Mouse (Mus musculus) stomach, postnatal 0 days (tissue): ENCODE data around the gene Styk1. TPM values are rescaled to one million over a fixed set of nuclear protein-coding genes. Genes with fewer than 3 reads are reported as not detected.

Source experiments
- ATAC-seq: fragments of 200-750 bp; cut with Nextera tagmentation; 2 replicates; pipeline ENCODE4 v1.8.0; 2017; ENCODE audit not compliant: low FRiP score, low TSS enrichment
- DNase-seq: peaks from one replicate; pipeline ENCODE4 v3.0.0-alpha.2; 2016; ENCODE audit warnings: low spot score
- H3K27ac ChIP-seq: fragments of 300-500 bp; sonication (generic); replicated peaks from 2 replicates; pipeline ENCODE4 v1.5.1; 2014; ENCODE audit warnings: mild to moderate bottlenecking, control low read depth
- H3K27me3 ChIP-seq: fragments of 300-500 bp; sonication (generic); 2 replicates; pipeline ENCODE4 v1.6.1; 2014; ENCODE audit warnings: low read length; ENCODE audit not compliant: control insufficient read depth, insufficient read depth
- H3K36me3 ChIP-seq: fragments of 300-500 bp; sonication (generic); 2 replicates; pipeline ENCODE4 v1.6.1; 2014; ENCODE audit warnings: low read length, mixed read lengths; ENCODE audit not compliant: control insufficient read depth, insufficient read depth
- H3K4me1 ChIP-seq: fragments of 300-500 bp; sonication (generic); replicated peaks from 2 replicates; pipeline ENCODE4 v1.6.1; 2014; ENCODE audit warnings: antibody characterized with exemption; ENCODE audit not compliant: control insufficient read depth, insufficient read depth
- H3K4me2 ChIP-seq: fragments of 300-500 bp; sonication (generic); replicated peaks from 2 replicates; pipeline ENCODE4 v1.6.1; 2014; ENCODE audit warnings: low read depth, mild to moderate bottlenecking, control low read depth, moderate library complexity
- H3K4me3 ChIP-seq: fragments of 300-500 bp; sonication (generic); 2 replicates; pipeline ENCODE4 v1.5.1; 2014; ENCODE audit warnings: low read depth, low read length, control low read depth
- H3K9ac ChIP-seq: fragments of 300-500 bp; sonication (generic); 2 replicates; pipeline ENCODE4 v1.6.1; 2014; ENCODE audit warnings: mild to moderate bottlenecking, low read length, control low read depth, mixed read lengths
- H3K9me3 ChIP-seq: fragments of 300-500 bp; sonication (generic); 2 replicates; pipeline ENCODE4 v1.6.1; 2016; ENCODE audit warnings: low read length; ENCODE audit not compliant: control insufficient read depth
- CTCF ChIP-seq: IDR thresholded peaks from 2 replicates; pipeline ENCODE4 v1.5.1; 2016; ENCODE audit warnings: antibody characterized with exemption, low read depth, mild to moderate bottlenecking, moderate library complexity
- EP300 ChIP-seq: optimal IDR thresholded peaks from 2 replicates; pipeline ENCODE3; 2016; ENCODE audit warnings: antibody characterized with exemption
- WGBS: fragments of 180-500 bp; shearing (Covaris S2); extraction: QIAGEN DNeasy Blood & Tissue Kit; methylation state at CpG from one replicate; pipeline ENCODE4 v1.1.7; 2014; 5-methylcytosine and 5-hydroxymethylcytosine counted together
- polyA plus RNA-seq: library from polyadenylated mRNA; unstranded; fragments of >200 nt; fragmentation: Nextera tagmentation; extraction: Ambion mirVana; gene quantifications from 2 replicates; pipeline ENCODE4 v1.2.1, GENCODE M21; 2015

Styk1 gene
- polyA plus RNA-seq, 1 experiment from 2014 or later = 16.4 TPM

- Histone ChIP-seq H3K9me3 (no peaks in the 10 kb centered on the region), H3K27me3 (no peaks in the 10 kb centered on the region), H3K4me2 (no peak overlapping the region), H3K4me3 (no peak overlapping the region), H3K27ac (no peak overlapping the region), H3K4me1 (no peaks in the 10 kb centered on the region), H3K36me3 (no peaks in the 10 kb centered on the region), H3K9ac (no peak overlapping the region)
- WGBS = 47% methylated on average over 1 of the region's 1 CpGs
- TF ChIP-seq CTCF (no peak), EP300 (no peak)
- ATAC-seq = no peak
- DNase-seq = no peak
Observed at GRCm38 (mm10) chr6:131270312-131270711, 83.1 kb downstream of the Styk1 start.

- no peak overlapping the region for H3K9ac ChIP-seq
- no peaks in the 10 kb centered on the region for H3K4me1 ChIP-seq
- no peak for DNase-seq
- no peaks in the 10 kb centered on the region for H3K27me3 ChIP-seq
- H3K4me3 ChIP-seq = no peak overlapping the region
- WGBS = 96% methylated on average over 2 of the region's 2 CpGs
- no peak overlapping the region for H3K27ac ChIP-seq
- no peaks in the 10 kb centered on the region for H3K9me3 ChIP-seq
- TF ChIP-seq CTCF = no peak
- TF ChIP-seq EP300 = no peak
- no peak for ATAC-seq
- no peak overlapping the region for H3K4me2 ChIP-seq
- no peaks in the 10 kb centered on the region for H3K36me3 ChIP-seq
Observed at GRCm38 (mm10) chr6:131269599-131269998, 83.8 kb downstream of the Styk1 start.

GRCm38 (mm10) chr6:131264175-131264574 is 89.2 kb downstream of the Styk1 start:
- Histone ChIP-seq H3K27ac (no peak overlapping the region), H3K4me1 (no peaks in the 10 kb centered on the region), H3K4me2 (no peak overlapping the region), H3K9ac (no peak overlapping the region), H3K4me3 (no peak overlapping the region), H3K9me3 (no peaks in the 10 kb centered on the region), H3K27me3 (no peaks in the 10 kb centered on the region), H3K36me3 (no peaks in the 10 kb centered on the region)
- ATAC-seq (no peak), DNase-seq (no peak)
- TF ChIP-seq EP300 (no peak), CTCF (no peak)
- 83% methylated on average over 5 of the region's 5 CpGs for WGBS

- Histone ChIP-seq H3K9me3 (no peaks in the 10 kb centered on the region), H3K36me3 (no peaks in the 10 kb centered on the region), H3K27ac (no peak overlapping the region), H3K4me1 (no peaks in the 10 kb centered on the region), H3K9ac (no peak overlapping the region), H3K4me3 (no peak overlapping the region), H3K4me2 (no peak overlapping the region), H3K27me3 (no peaks in the 10 kb centered on the region)
- no peak for DNase-seq
- no peak for TF ChIP-seq CTCF
- TF ChIP-seq EP300 = no peak
- whole genome bisulfite sequencing = 59% methylated on average over 3 of the region's 3 CpGs
- no peak for ATAC-seq
Observed at GRCm38 (mm10) chr6:131262778-131263177, 90.6 kb downstream of the Styk1 start.

GRCm38 (mm10) chr6:131262009-131262408 is 91.4 kb downstream of the Styk1 start:
- Histone ChIP-seq H3K4me3 (no peak overlapping the region), H3K4me1 (no peaks in the 10 kb centered on the region), H3K9ac (no peak overlapping the region), H3K27me3 (no peaks in the 10 kb centered on the region), H3K9me3 (no peaks in the 10 kb centered on the region), H3K36me3 (no peaks in the 10 kb centered on the region), H3K27ac (no peak overlapping the region), H3K4me2 (no peak overlapping the region)
- 81% methylated on average over 3 of the region's 3 CpGs for WGBS
- TF ChIP-seq EP300 (no peak), CTCF (no peak)
- ATAC-seq (no peak), DNase-seq (no peak)

Other genes with a start within 250 kb of the Styk1 start
- gene Klra2, start 106.2 kb downstream of the Styk1 start, polyA plus RNA-seq = 0.22 and 0.24 TPM in 2 replicates
- gene Magohb, start 60.4 kb downstream of the Styk1 start, polyA plus RNA-seq = 44.4 and 50.8 TPM in 2 replicates
- gene Ybx3, start 34.9 kb upstream of the Styk1 start, polyA plus RNA-seq = 67.0 and 93.9 TPM in 2 replicates
- gene 5430401F13Rik, start 132.8 kb upstream of the Styk1 start, polyA plus RNA-seq = not detected in 2 replicates
- not detected in 2 replicates for gene Gm6619, start 132.8 kb upstream of the Styk1 start, polyA plus RNA-seq